Comparison of ENCODE assay signal across 8 mouse cellular contexts in genomic region chr6:71012436-71012822, GRCm38 (mm10). TPM values are rescaled to one million over a fixed set of nuclear protein-coding genes. Genes with fewer than 3 reads are reported as not detected.
DNase-seq lines count a peak whose midpoint lies in the region; ATAC-seq and TF ChIP-seq lines count a peak whose summit lies in the region.

No protein-coding gene starts in this region.

- peak overlapping the region; percentile 55 for H3K4me3 ChIP-seq in kidney, embryonic 16.5 days (ENCODE audit: low read length)
- H3K4me3 ChIP-seq in embryonic fibroblast, embryonic 13.5 days (ENCODE audit: insufficient read depth, low read length) = peak overlapping the region; percentile 42; the same call in 1 of the 2 replicates
- H3K4me3 ChIP-seq in limb, embryonic 12.5 days (replicated peaks) = peak overlapping the region; percentile 49
- peak overlapping the region; percentile 57 for H3K4me3 ChIP-seq in neural tube, embryonic 13.5 days

- H3K36me3 ChIP-seq in kidney, embryonic 16.5 days (ENCODE audit: insufficient read depth, low read length) = no peaks in the 10 kb centered on the region
- no peaks in the 10 kb centered on the region for H3K36me3 ChIP-seq in limb, embryonic 12.5 days
- H3K36me3 ChIP-seq in neural tube, embryonic 13.5 days = no peaks in the 10 kb centered on the region

- H3K4me2 ChIP-seq in kidney, embryonic 16.5 days (replicated peaks; ENCODE audit: low read depth, low read length) = peak overlapping the region; percentile 95
- H3K4me2 ChIP-seq in limb, embryonic 12.5 days = peak overlapping the region; percentile 83
- H3K4me2 ChIP-seq in neural tube, embryonic 13.5 days = peak overlapping the region; percentile 98

- TF ChIP-seq POLR2A in embryonic fibroblast, embryonic 13.5 days (IDR thresholded peaks at IDR 0.05; ENCODE audit: low read depth, low read length) = no peak

- ATAC-seq in kidney, embryonic 16.5 days (ENCODE audit: low FRiP score, low TSS enrichment) = 0 out of 2 replicates have a peak, but pooled peaks have one; percentile 37
- no peak for ATAC-seq in limb, embryonic 12.5 days (ENCODE audit: insufficient number of reproducible peaks, insufficient read depth, low FRiP score, low TSS enrichment, low read depth)
- ATAC-seq in neural tube, embryonic 13.5 days (ENCODE audit: low read depth) = peak; percentile 26; the same call in 1 of the 2 replicates

- H3K27ac ChIP-seq in kidney, embryonic 16.5 days (ENCODE audit: low read length) = no peak overlapping the region
- no peak overlapping the region for H3K27ac ChIP-seq in embryonic fibroblast, embryonic 13.5 days (ENCODE audit: insufficient read depth, low read length)
- no peak overlapping the region for H3K27ac ChIP-seq in limb, embryonic 12.5 days
- no peak overlapping the region for H3K27ac ChIP-seq in neural tube, embryonic 13.5 days (replicated peaks)

- peak overlapping the region; percentile 25; the same call in 1 of the 2 replicates for H3K9ac ChIP-seq in kidney, embryonic 16.5 days (replicated peaks; ENCODE audit: low read length)
- no peak overlapping the region for H3K9ac ChIP-seq in limb, embryonic 12.5 days (replicated peaks)
- 0 out of 2 replicates have a peak overlapping the region, but pooled peaks have one; percentile 36 for H3K9ac ChIP-seq in neural tube, embryonic 13.5 days

- peaks cover 6% of the 10 kb centered on the region; the same call in 1 of the 2 replicates for H3K4me1 ChIP-seq in kidney, embryonic 16.5 days (ENCODE audit: insufficient read depth, low read length)
- no peaks in the 10 kb centered on the region for H3K4me1 ChIP-seq in embryonic fibroblast, embryonic 13.5 days (ENCODE audit: control insufficient read depth, insufficient read depth, low read length)
- peaks cover 4% of the 10 kb centered on the region; the same call in 1 of the 2 replicates for H3K4me1 ChIP-seq in limb, embryonic 12.5 days (replicated peaks)
- H3K4me1 ChIP-seq in neural tube, embryonic 13.5 days (replicated peaks) = peaks cover 3% of the 10 kb centered on the region; the same call in 1 of the 2 replicates

- 14% methylated on average over 9 of the region's 9 CpGs for WGBS in kidney, embryonic 16.5 days
- 12% methylated on average over 9 of the region's 9 CpGs for WGBS in limb, embryonic 12.5 days
- 13% methylated on average over 9 of the region's 9 CpGs for WGBS in neural tube, embryonic 13.5 days

- no peaks in the 10 kb centered on the region for H3K27me3 ChIP-seq in kidney, embryonic 16.5 days (ENCODE audit: insufficient read depth, low read length)
- peaks cover 18% of the 10 kb centered on the region for H3K27me3 ChIP-seq in limb, embryonic 12.5 days
- peaks cover 9% of the 10 kb centered on the region for H3K27me3 ChIP-seq in neural tube, embryonic 13.5 days

- no peaks in the 10 kb centered on the region; the same call in 1 of the 2 replicates for H3K9me3 ChIP-seq in kidney, embryonic 16.5 days (ENCODE audit: low read length)
- peaks cover 3% of the 10 kb centered on the region; the same call in 1 of the 2 replicates for H3K9me3 ChIP-seq in limb, embryonic 12.5 days
- no peaks in the 10 kb centered on the region for H3K9me3 ChIP-seq in neural tube, embryonic 13.5 days

- DNase-seq in kidney, adult 11 months = no peak
- no peak for DNase-seq in thymus, postnatal 14 days
- no peak for DNase-seq in testis, postnatal 14 days (ENCODE audit: low spot score)
- DNase-seq in left cerebral cortex, adult 8-10 months (ENCODE audit: low spot score in 2 of 2) = no peak

- no peak for TF ChIP-seq CTCF in embryonic fibroblast, embryonic 13.5 days (IDR thresholded peaks at IDR 0.05; ENCODE audit: borderline replicate concordance, insufficient read depth, low read length)

RNA-seq across cellular contexts. Expression of gene Foxi3, which starts 56.1 kb away (rescaled TPM):
- polyA plus RNA-seq in kidney, embryonic 16.5 days (2015; fragmentation: Nextera tagmentation; extraction: Ambion mirVana) = not detected in 2 replicates
- polyA plus RNA-seq in embryonic fibroblast, embryonic 13.5 days (2011; ENCODE audit: insufficient read length, low read depth, missing spikeins) = not detected in 2 replicates
- not detected in 2 replicates for polyA plus RNA-seq in limb, embryonic 12.5 days (2016; fragmentation: Nextera tagmentation; extraction: Ambion mirVana)
- polyA plus RNA-seq in neural tube, embryonic 13.5 days (2015; fragmentation: Nextera tagmentation; extraction: Ambion mirVana) = not detected in 2 replicates
- total RNA-seq in left cerebral cortex, adult 8-10 months (2022) = not detected
